Mouse (Mus musculus): ENCODE measurements around the gene Tnfsf12. TPM values are rescaled to one million over a fixed set of nuclear protein-coding genes. Genes with fewer than 3 reads are reported as not detected.

Tnfsf12 gene
- polyA plus RNA-seq, 1 experiment from 2014 or later, result 3.3 TPM

- no peak for ATAC-seq
- Histone ChIP-seq H3K4me2 (no peak overlapping the region), H3K9ac (no peak overlapping the region; the same call in 1 of the 2 replicates), H3K36me3 (peaks cover 68% of the 10 kb centered on the region), H3K27ac (peak overlapping the region; percentile 26; the same call in 1 of the 2 replicates), H3K4me1 (peaks cover 61% of the 10 kb centered on the region), H3K27me3 (replicated peaks) (no peaks in the 10 kb centered on the region), H3K9me3 (replicated peaks) (no peaks in the 10 kb centered on the region), H3K4me3 (no peak overlapping the region)
- WGBS (ENCODE audit: insufficient replicate concordance), result 80% methylated on average over 15 of the region's 15 CpGs
Observed at GRCm38 (mm10) chr11:69657462-69657881, 38.2 kb downstream of the Tnfsf12 start.

- ATAC-seq, result peak; percentile 56; the same call in 1 of the 2 replicates
- Histone ChIP-seq H3K36me3 (peaks cover 75% of the 10 kb centered on the region), H3K9ac (peak overlapping the region; percentile 40), H3K4me1 (peaks cover 60% of the 10 kb centered on the region), H3K4me2 (peak overlapping the region; percentile 30), H3K9me3 (replicated peaks) (no peaks in the 10 kb centered on the region), H3K4me3 (no peak overlapping the region), H3K27me3 (replicated peaks) (no peaks in the 10 kb centered on the region), H3K27ac (peak overlapping the region; percentile 34)
- WGBS (ENCODE audit: insufficient replicate concordance), result 58% methylated on average over 10 of the region's 10 CpGs
Observed at GRCm38 (mm10) chr11:69656617-69657461, 38.8 kb downstream of the Tnfsf12 start.

GRCm38 (mm10) chr11:69656065-69656455 lies 39.6 kb downstream of the Tnfsf12 start:
- Histone ChIP-seq H3K36me3 (peaks cover 83% of the 10 kb centered on the region), H3K4me2 (peak overlapping the region; percentile 30; the same call in 1 of the 2 replicates), H3K4me3 (no peak overlapping the region), H3K4me1 (peaks cover 53% of the 10 kb centered on the region), H3K27me3 (replicated peaks) (no peaks in the 10 kb centered on the region), H3K9ac (peak overlapping the region; percentile 40; the same call in 1 of the 2 replicates), H3K9me3 (replicated peaks) (no peaks in the 10 kb centered on the region), H3K27ac (0 out of 2 replicates have a peak overlapping the region, but pooled peaks have one; percentile 34)
- WGBS (ENCODE audit: insufficient replicate concordance), result 83% methylated on average over 5 of the region's 5 CpGs
- ATAC-seq, result no peak

DNA sequence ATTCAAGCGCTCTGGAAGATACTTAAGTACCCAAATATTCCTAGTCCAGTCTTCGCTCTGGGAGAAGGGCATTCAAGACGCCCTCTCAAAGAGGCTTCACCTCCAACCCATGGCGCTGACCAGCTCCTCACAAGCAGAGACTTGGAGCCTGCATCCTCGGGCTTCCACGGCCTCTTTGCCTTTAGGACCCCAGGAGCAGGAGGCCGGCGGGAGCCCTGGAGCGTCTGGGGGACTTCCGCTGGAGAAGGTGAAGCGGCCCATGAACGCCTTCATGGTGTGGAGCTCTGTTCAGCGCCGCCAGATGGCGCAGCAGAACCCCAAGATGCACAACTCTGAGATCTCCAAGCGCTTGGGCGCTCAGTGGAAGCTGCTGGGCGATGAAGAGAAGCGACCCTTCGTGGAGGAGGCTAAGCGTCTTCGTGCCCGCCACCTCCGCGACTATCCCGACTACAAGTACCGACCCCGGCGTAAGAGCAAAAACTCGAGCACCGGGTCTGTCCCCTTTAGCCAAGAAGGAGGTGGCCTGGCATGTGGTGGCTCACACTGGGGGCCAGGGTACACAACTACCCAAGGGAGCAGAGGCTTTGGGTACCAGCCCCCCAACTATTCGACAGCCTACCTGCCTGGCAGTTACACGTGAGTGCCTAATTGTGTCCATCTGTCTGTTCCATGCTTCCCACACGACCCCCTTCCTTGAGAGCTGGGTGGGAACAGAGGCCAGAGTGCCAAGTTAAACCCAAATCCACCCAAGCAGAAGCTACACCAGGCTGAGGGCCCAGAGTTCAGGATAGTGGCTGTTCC lies 40.2 kb downstream of the Tnfsf12 start, which contains the start of gene Sox15:
Sox15 (plus strand) TSS at position 51 of the 801 bp plus-strand sequence.
- no peaks in the 10 kb centered on the region for H3K27me3 ChIP-seq (replicated peaks)
- whole genome bisulfite sequencing (ENCODE audit: insufficient replicate concordance), result 42% methylated on average over 34 of the region's 34 CpGs
- peaks cover 47% of the 10 kb centered on the region for H3K4me1 ChIP-seq
- H3K36me3 ChIP-seq, result peaks cover 88% of the 10 kb centered on the region
- peak; percentile 63; the same call in 1 of the 2 replicates for ATAC-seq
- no peak within 1 kb of the TSS for H3K4me3 ChIP-seq
- peak within 1 kb of the TSS; percentile 34 for H3K27ac ChIP-seq
- no peak within 1 kb of the TSS for H3K4me2 ChIP-seq
- peak within 1 kb of the TSS; percentile 13; the same call in 1 of the 2 replicates for H3K9ac ChIP-seq
- H3K9me3 ChIP-seq (replicated peaks), result no peaks in the 10 kb centered on the region

DNA sequence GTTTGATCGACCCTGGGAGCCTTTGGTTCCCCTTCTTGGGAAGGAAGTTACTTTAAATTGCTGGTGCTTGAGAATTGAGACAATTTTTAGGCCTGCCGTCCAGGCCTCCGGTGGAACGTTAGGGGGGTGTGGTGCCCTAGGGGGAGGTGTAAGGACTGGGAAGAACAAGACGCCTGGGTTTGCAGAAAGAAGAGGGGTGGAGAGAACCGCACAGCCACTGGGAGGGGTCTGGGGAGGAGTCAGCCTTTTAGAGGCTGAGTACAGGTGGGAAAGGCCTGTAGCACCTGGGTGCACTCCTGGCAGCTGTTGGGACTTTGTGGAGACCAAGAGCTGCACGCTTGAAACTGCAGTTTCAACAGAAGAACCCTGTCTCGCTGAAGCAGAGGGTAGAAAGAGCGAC lies 40.9 kb downstream of the Tnfsf12 start:
- Histone ChIP-seq H3K27ac (peak overlapping the region; percentile 22; the same call in 1 of the 2 replicates), H3K4me1 (peaks cover 45% of the 10 kb centered on the region), H3K4me2 (no peak overlapping the region), H3K9ac (no peak overlapping the region), H3K9me3 (replicated peaks) (no peaks in the 10 kb centered on the region), H3K36me3 (peaks cover 89% of the 10 kb centered on the region), H3K27me3 (replicated peaks) (no peaks in the 10 kb centered on the region), H3K4me3 (no peak overlapping the region)
- WGBS (ENCODE audit: insufficient replicate concordance), result 43% methylated on average over 9 of the region's 9 CpGs
- ATAC-seq, result no peak

DNA sequence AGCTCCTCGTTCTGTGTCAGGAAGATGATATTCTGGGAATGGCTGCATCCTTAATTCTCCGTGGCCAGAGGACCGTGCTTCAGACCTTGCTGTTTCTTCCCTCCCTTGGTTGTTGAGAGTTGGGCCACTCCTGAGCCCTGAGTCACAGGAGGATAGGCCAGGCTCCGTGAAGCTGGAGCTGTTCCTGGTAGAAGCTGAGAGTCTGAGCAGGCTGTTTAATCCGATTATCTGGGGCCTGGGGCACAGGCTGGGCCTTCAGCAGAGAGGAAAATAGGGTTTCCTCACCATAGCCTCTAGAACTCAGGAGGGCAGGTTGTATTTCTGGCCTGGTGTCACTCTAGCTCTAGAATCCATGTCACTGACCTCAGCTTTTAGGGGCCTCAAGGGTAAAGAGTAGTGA lies 42.2 kb downstream of the Tnfsf12 start:
- WGBS (ENCODE audit: insufficient replicate concordance), result 73% methylated on average over 5 of the region's 5 CpGs
- peaks cover 45% of the 10 kb centered on the region for H3K4me1 ChIP-seq
- H3K36me3 ChIP-seq, result peaks cover 91% of the 10 kb centered on the region
- H3K4me2 ChIP-seq, result no peak overlapping the region
- ATAC-seq, result no peak
- no peaks in the 10 kb centered on the region for H3K27me3 ChIP-seq (replicated peaks)
- H3K4me3 ChIP-seq, result no peak overlapping the region
- no peak overlapping the region for H3K27ac ChIP-seq
- no peak overlapping the region for H3K9ac ChIP-seq
- no peaks in the 10 kb centered on the region for H3K9me3 ChIP-seq (replicated peaks)

DNA sequence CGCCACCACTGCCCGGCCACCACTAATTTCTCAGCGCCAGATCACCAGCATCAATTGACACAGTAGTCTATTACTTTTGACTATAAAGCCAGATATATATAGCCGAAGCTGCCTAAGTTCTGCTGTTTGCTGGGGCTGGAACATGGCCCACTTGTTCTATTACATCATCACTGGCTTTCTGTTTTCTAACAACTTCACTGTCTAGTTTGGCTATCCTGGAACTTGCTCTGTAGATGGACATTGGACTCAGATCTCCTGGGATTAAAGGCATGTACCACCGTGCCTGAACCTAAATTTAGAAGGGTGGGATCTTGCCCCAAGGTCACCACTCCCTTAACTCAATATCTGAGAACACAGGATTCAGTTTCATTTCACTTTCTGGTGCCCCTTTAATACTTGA lies 49.8 kb downstream of the Tnfsf12 start:
- Histone ChIP-seq H3K27me3 (replicated peaks) (no peaks in the 10 kb centered on the region), H3K36me3 (peaks cover 99% of the 10 kb centered on the region), H3K9me3 (replicated peaks) (no peaks in the 10 kb centered on the region), H3K9ac (no peak overlapping the region), H3K27ac (no peak overlapping the region), H3K4me1 (no peaks in the 10 kb centered on the region), H3K4me2 (no peak overlapping the region), H3K4me3 (no peak overlapping the region)
- WGBS (ENCODE audit: insufficient replicate concordance), result 90% methylated on average over 5 of the region's 5 CpGs
- no peak for ATAC-seq

MicroRNAs encoded within 50 kb of the gene (microRNA counts, 519-probe panel; counts per million panel counts)
- microRNA mmu-miR-1934, result 582 counts per million, percentile 70 among the panel's probes with 10 or more counts

Small RNA genes within 50 kb of the gene (microRNA-seq; reads per million reads assigned to microRNA genes)
- gene Mir1934, result 14.8 reads per million, percentile 27 among the genes with 10 or more reads in this experiment

Other genes with a start within 250 kb of the Tnfsf12 start
- 0.06 and 0.17 TPM in 2 replicates for gene Dnah2, start 146.7 kb downstream of the Tnfsf12 start, polyA plus RNA-seq (2016; fragmentation: Nextera tagmentation; extraction: Ambion mirVana)
- 1.7 and 2.3 TPM in 2 replicates for gene Efnb3, start 135.6 kb downstream of the Tnfsf12 start, polyA plus RNA-seq (2016; fragmentation: Nextera tagmentation; extraction: Ambion mirVana)
- gene Wrap53, start 115.6 kb downstream of the Tnfsf12 start, polyA plus RNA-seq (2016; fragmentation: Nextera tagmentation; extraction: Ambion mirVana), result 24.3 and 27.1 TPM in 2 replicates
- 110 TPM in 2 replicates for gene Trp53, start 115.5 kb downstream of the Tnfsf12 start, polyA plus RNA-seq (2016; fragmentation: Nextera tagmentation; extraction: Ambion mirVana)
- 38.3 and 39.8 TPM in 2 replicates for gene Atp1b2, start 89.9 kb downstream of the Tnfsf12 start, polyA plus RNA-seq (2016; fragmentation: Nextera tagmentation; extraction: Ambion mirVana)
- 33.0 and 34.9 TPM in 2 replicates for gene Shbg, start 77.9 kb downstream of the Tnfsf12 start, polyA plus RNA-seq (2016; fragmentation: Nextera tagmentation; extraction: Ambion mirVana)
- 11.5 and 12.4 TPM in 2 replicates for gene Sat2, start 73.8 kb downstream of the Tnfsf12 start, polyA plus RNA-seq (2016; fragmentation: Nextera tagmentation; extraction: Ambion mirVana)
- 22.5 and 23.4 TPM in 2 replicates for gene Fxr2, start 62.9 kb downstream of the Tnfsf12 start, polyA plus RNA-seq (2016; fragmentation: Nextera tagmentation; extraction: Ambion mirVana)
- gene Sox15, start 40.5 kb downstream of the Tnfsf12 start, polyA plus RNA-seq (2016; fragmentation: Nextera tagmentation; extraction: Ambion mirVana), result not detected in 2 replicates
- gene Mpdu1, start 33.2 kb downstream of the Tnfsf12 start, polyA plus RNA-seq (2016; fragmentation: Nextera tagmentation; extraction: Ambion mirVana), result 38.2 and 39.4 TPM in 2 replicates
- gene Cd68, start 29.7 kb downstream of the Tnfsf12 start, polyA plus RNA-seq (2016; fragmentation: Nextera tagmentation; extraction: Ambion mirVana), result 14.5 and 15.0 TPM in 2 replicates
- 393 and 408 TPM in 2 replicates for gene Eif4a1, start 23.4 kb downstream of the Tnfsf12 start, polyA plus RNA-seq (2016; fragmentation: Nextera tagmentation; extraction: Ambion mirVana)
- gene Senp3, start 13.8 kb downstream of the Tnfsf12 start, polyA plus RNA-seq (2016; fragmentation: Nextera tagmentation; extraction: Ambion mirVana), result 53.8 and 56.2 TPM in 2 replicates
- gene Tnfsf13, start 10.1 kb downstream of the Tnfsf12 start, polyA plus RNA-seq (2016; fragmentation: Nextera tagmentation; extraction: Ambion mirVana), result 0.14 and 0.23 TPM in 2 replicates
- 0.72 and 0.98 TPM in 2 replicates for gene Tnfsfm13, start 249 bp upstream of the Tnfsf12 start, polyA plus RNA-seq (2016; fragmentation: Nextera tagmentation; extraction: Ambion mirVana)
- gene Polr2a, start 62.8 kb upstream of the Tnfsf12 start, polyA plus RNA-seq (2016; fragmentation: Nextera tagmentation; extraction: Ambion mirVana), result 17.4 and 20.2 TPM in 2 replicates
- not detected in 2 replicates for gene Slc35g3, start 66.1 kb upstream of the Tnfsf12 start, polyA plus RNA-seq (2016; fragmentation: Nextera tagmentation; extraction: Ambion mirVana)
- gene Zbtb4, start 70.1 kb upstream of the Tnfsf12 start, polyA plus RNA-seq (2016; fragmentation: Nextera tagmentation; extraction: Ambion mirVana), result 0.43 and 0.70 TPM in 2 replicates
- gene Chrnb1, start 100.1 kb upstream of the Tnfsf12 start, polyA plus RNA-seq (2016; fragmentation: Nextera tagmentation; extraction: Ambion mirVana), result 0.63 and 0.64 TPM in 2 replicates
- 0.45 and 0.48 TPM in 2 replicates for gene Fgf11, start 106.0 kb upstream of the Tnfsf12 start, polyA plus RNA-seq (2016; fragmentation: Nextera tagmentation; extraction: Ambion mirVana)
- 0.59 and 0.72 TPM in 2 replicates for gene Tmem102, start 109.8 kb upstream of the Tnfsf12 start, polyA plus RNA-seq (2016; fragmentation: Nextera tagmentation; extraction: Ambion mirVana)
- not detected in 2 replicates for gene Gm39566, start 119.4 kb upstream of the Tnfsf12 start, polyA plus RNA-seq (2016; fragmentation: Nextera tagmentation; extraction: Ambion mirVana)
- gene Spem2, start 122.6 kb upstream of the Tnfsf12 start, polyA plus RNA-seq (2016; fragmentation: Nextera tagmentation; extraction: Ambion mirVana), result not detected in 2 replicates
- gene Spem1, start 126.3 kb upstream of the Tnfsf12 start, polyA plus RNA-seq (2016; fragmentation: Nextera tagmentation; extraction: Ambion mirVana), result not detected in 2 replicates
- gene Nlgn2, start 141.9 kb upstream of the Tnfsf12 start, polyA plus RNA-seq (2016; fragmentation: Nextera tagmentation; extraction: Ambion mirVana), result 1.3 and 1.4 TPM in 2 replicates
- 330 and 338 TPM in 2 replicates for gene Tmem256, start 142.7 kb upstream of the Tnfsf12 start, polyA plus RNA-seq (2016; fragmentation: Nextera tagmentation; extraction: Ambion mirVana)
- gene Plscr3, start 150.5 kb upstream of the Tnfsf12 start, polyA plus RNA-seq (2016; fragmentation: Nextera tagmentation; extraction: Ambion mirVana), result 37.0 and 37.7 TPM in 2 replicates
- gene Tnk1, start 162.9 kb upstream of the Tnfsf12 start, polyA plus RNA-seq (2016; fragmentation: Nextera tagmentation; extraction: Ambion mirVana), result 1.2 and 1.4 TPM in 2 replicates
- gene Tmem95, start 182.2 kb upstream of the Tnfsf12 start, polyA plus RNA-seq (2016; fragmentation: Nextera tagmentation; extraction: Ambion mirVana), result not detected in 2 replicates
- gene Kctd11, start 185.6 kb upstream of the Tnfsf12 start, polyA plus RNA-seq (2016; fragmentation: Nextera tagmentation; extraction: Ambion mirVana), result 1.3 TPM in 2 replicates
- 7.6 and 8.1 TPM in 2 replicates for gene Acap1, start 199.7 kb upstream of the Tnfsf12 start, polyA plus RNA-seq (2016; fragmentation: Nextera tagmentation; extraction: Ambion mirVana)
- 2.3 TPM in 2 replicates for gene 2810408A11Rik, start 205.1 kb upstream of the Tnfsf12 start, polyA plus RNA-seq (2016; fragmentation: Nextera tagmentation; extraction: Ambion mirVana)
- gene Neurl4, start 205.2 kb upstream of the Tnfsf12 start, polyA plus RNA-seq (2016; fragmentation: Nextera tagmentation; extraction: Ambion mirVana), result 4.5 and 5.7 TPM in 2 replicates
- 125 TPM in 2 replicates for gene Gps2, start 218.0 kb upstream of the Tnfsf12 start, polyA plus RNA-seq (2016; fragmentation: Nextera tagmentation; extraction: Ambion mirVana)
- 2,199 and 2,266 TPM in 2 replicates for gene Eif5a, start 226.1 kb upstream of the Tnfsf12 start, polyA plus RNA-seq (2016; fragmentation: Nextera tagmentation; extraction: Ambion mirVana)
- 0.20 and 0.25 TPM in 2 replicates for gene Ybx2, start 239.9 kb upstream of the Tnfsf12 start, polyA plus RNA-seq (2016; fragmentation: Nextera tagmentation; extraction: Ambion mirVana)